Mouse (Mus musculus): ENCODE measurements around the gene Dhtkd1. TPM values are rescaled to one million over a fixed set of nuclear protein-coding genes. Genes with fewer than 3 reads are reported as not detected.

Dhtkd1 gene
- total and polyA plus RNA-seq, 3 experiments = 1.5 to 1.6 TPM; not detected in 1

DNA sequence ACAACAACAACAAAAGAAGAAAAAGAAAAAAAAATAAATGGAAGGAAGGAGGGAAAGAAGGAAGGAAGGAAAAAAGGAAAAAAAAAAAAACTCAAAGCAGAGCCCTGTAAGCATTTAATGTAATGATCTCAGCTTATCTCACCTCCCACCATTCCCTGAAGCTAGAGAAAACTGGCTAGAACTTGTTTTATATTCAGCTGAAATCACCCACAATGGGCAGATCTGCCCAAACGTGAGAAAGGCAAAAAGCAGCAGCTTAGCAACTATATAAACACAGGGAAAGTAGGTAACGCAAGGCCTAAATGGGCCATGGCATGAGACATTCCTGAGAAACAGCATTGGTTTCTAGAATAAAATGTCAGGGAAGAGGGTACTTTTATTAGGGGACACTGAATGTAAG, 53.2 kb downstream of the Dhtkd1 start:
- peaks cover 5% of the 10 kb centered on the region; the same call in 1 of the 2 replicates for H3K79me2 ChIP-seq (ENCODE audit: control insufficient read depth, insufficient read depth, low read length, poor library complexity)
- DNase-seq (ENCODE audit: low read depth, low spot score) = no peak
- no peak overlapping the region for H3K27ac ChIP-seq (ENCODE audit: control insufficient read depth, low read depth, low read length)
- H3K9ac ChIP-seq (ENCODE audit: control insufficient read depth, low read depth, low read length, poor library complexity, severe bottlenecking) = no peak overlapping the region
- peaks cover 0 to 13% of the 10 kb centered on the region in 2 experiments; a peak in 2 of 4 replicates for H3K4me1 ChIP-seq (ENCODE audit: control insufficient read depth in 1 of 2, insufficient read depth in 2 of 2, low read length in 2 of 2)
- H3K4me3 ChIP-seq (ENCODE audit: control insufficient read depth in 1 of 2, insufficient read depth in 1 of 2, low read depth in 2 of 2, low read length in 2 of 2) = no peak overlapping the region
- no peaks in the 10 kb centered on the region for H3K9me3 ChIP-seq (replicated peaks; ENCODE audit: insufficient read depth, low read length)
- TF ChIP-seq KAT2A (conservative IDR thresholded peaks at IDR 0.05; ENCODE audit: low read depth, low read length) (no peak), USF2 (IDR thresholded peaks at IDR 0.05; ENCODE audit: borderline replicate concordance in 1 of 2, insufficient read depth in 1 of 2, low read depth in 1 of 2, low read length in 2 of 2) (no peak), EP300 (IDR thresholded peaks at IDR 0.05; ENCODE audit: low read depth in 1 of 2, low read length in 2 of 2) (no peak), MYC (IDR thresholded peaks at IDR 0.05; ENCODE audit: low read depth, low read length) (no peak), CHD1 (IDR thresholded peaks at IDR 0.05; ENCODE audit: low read depth, low read length) (no peak), MAX (IDR thresholded peaks at IDR 0.05; ENCODE audit: low read length) (no peak), MAZ (IDR thresholded peaks at IDR 0.05; ENCODE audit: low read depth, low read length) (no peak), MYB (IDR thresholded peaks at IDR 0.05; ENCODE audit: low read depth, low read length) (no peak), ZC3H11A (IDR thresholded peaks at IDR 0.05; ENCODE audit: low read depth, low read length) (no peak), HCFC1 (IDR thresholded peaks at IDR 0.05; ENCODE audit: low read depth, low read length) (no peak), TBP (IDR thresholded peaks at IDR 0.05; ENCODE audit: low read depth, low read length) (no peak), MXI1 (IDR thresholded peaks at IDR 0.05; ENCODE audit: low read depth, low read length) (no peak), POLR2AphosphoS2 (IDR thresholded peaks at IDR 0.05; ENCODE audit: low read length) (no peak), MAFK (IDR thresholded peaks at IDR 0.05; ENCODE audit: borderline replicate concordance, low read depth, low read length) (no peak)
- H3K27me3 ChIP-seq (ENCODE audit: control insufficient read depth in 1 of 2, insufficient read depth in 2 of 2, low read length in 2 of 2) = no peaks in the 10 kb centered on the region
- peaks cover 16 to 18% of the 10 kb centered on the region in 2 experiments for H3K36me3 ChIP-seq (ENCODE audit: control insufficient read depth in 1 of 2, insufficient read depth in 2 of 2, low read length in 2 of 2)

DNA sequence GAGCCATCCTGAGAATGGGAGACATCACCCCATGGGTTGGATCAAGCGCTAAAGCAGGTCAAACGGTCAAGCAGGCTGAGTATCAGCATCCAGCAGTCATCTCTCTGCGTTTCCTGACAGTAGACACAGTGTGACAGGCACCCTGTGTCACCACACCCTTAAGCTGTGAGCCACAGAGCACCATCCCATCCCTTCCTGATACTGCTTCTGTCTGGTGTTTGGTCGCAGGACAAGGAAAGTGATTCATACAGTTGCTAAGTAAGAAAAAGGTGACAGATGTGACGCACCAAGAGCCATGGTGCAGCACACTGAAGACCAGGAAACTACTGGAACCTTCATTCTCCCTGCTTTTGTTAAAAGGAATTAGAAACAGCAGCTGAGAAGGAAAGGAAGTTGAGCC, 53.7 kb downstream of the Dhtkd1 start:
- Histone ChIP-seq H3K27me3 (ENCODE audit: control insufficient read depth in 1 of 2, insufficient read depth in 2 of 2, low read length in 2 of 2) (no peaks in the 10 kb centered on the region), H3K4me3 (ENCODE audit: control insufficient read depth in 1 of 2, insufficient read depth in 1 of 2, low read depth in 2 of 2, low read length in 2 of 2) (no peak overlapping the region), H3K4me1 (ENCODE audit: control insufficient read depth in 1 of 2, insufficient read depth in 2 of 2, low read length in 2 of 2) (peaks cover 0 to 10% of the 10 kb centered on the region in 2 experiments; a peak in 2 of 4 replicates), H3K79me2 (ENCODE audit: control insufficient read depth, insufficient read depth, low read length, poor library complexity) (0 out of 2 replicates have a peak, but pooled peaks cover 2% of the 10 kb centered on the region), H3K9ac (ENCODE audit: control insufficient read depth, low read depth, low read length, poor library complexity, severe bottlenecking) (no peak overlapping the region), H3K9me3 (replicated peaks; ENCODE audit: insufficient read depth, low read length) (no peaks in the 10 kb centered on the region), H3K27ac (ENCODE audit: control insufficient read depth, low read depth, low read length) (no peak overlapping the region), H3K36me3 (ENCODE audit: control insufficient read depth in 1 of 2, insufficient read depth in 2 of 2, low read length in 2 of 2) (peaks cover 16 to 21% of the 10 kb centered on the region in 2 experiments)
- no peak for DNase-seq (ENCODE audit: low read depth, low spot score)
- TF ChIP-seq USF1 (IDR thresholded peaks at IDR 0.05; ENCODE audit: low read depth, low read length) (no peak), MAX (IDR thresholded peaks at IDR 0.05; ENCODE audit: low read length) (no peak), KAT2A (conservative IDR thresholded peaks at IDR 0.05; ENCODE audit: low read depth, low read length) (no peak), TCF12 (IDR thresholded peaks at IDR 0.05; ENCODE audit: low read depth, low read length) (no peak), ZC3H11A (IDR thresholded peaks at IDR 0.05; ENCODE audit: low read depth, low read length) (no peak), POLR2AphosphoS5 (IDR thresholded peaks at IDR 0.05; ENCODE audit: borderline replicate concordance, low read depth, low read length) (no peak), HCFC1 (IDR thresholded peaks at IDR 0.05; ENCODE audit: low read depth, low read length) (no peak), JUND (IDR thresholded peaks at IDR 0.05; ENCODE audit: low read depth, low read length) (no peak), CTCF (IDR thresholded peaks at IDR 0.05 in 2 of 3, conservative IDR thresholded peaks at IDR 0.05 in 1 of 3; ENCODE audit: control insufficient read depth in 1 of 3, insufficient read depth in 1 of 3, low read depth in 2 of 3, low read length in 3 of 3, poor library complexity in 1 of 3, severe bottlenecking in 1 of 3) (no peak), POLR2AphosphoS2 (IDR thresholded peaks at IDR 0.05; ENCODE audit: low read length) (no peak), ZKSCAN1 (IDR thresholded peaks at IDR 0.05; ENCODE audit: low read depth, low read length) (no peak), TAL1 (IDR thresholded peaks at IDR 0.05; ENCODE audit: low read length) (no peak), USF2 (IDR thresholded peaks at IDR 0.05; ENCODE audit: borderline replicate concordance in 1 of 2, insufficient read depth in 1 of 2, low read depth in 1 of 2, low read length in 2 of 2) (no peak), ELF1 (IDR thresholded peaks at IDR 0.05; ENCODE audit: low read depth, low read length) (no peak), EP300 (IDR thresholded peaks at IDR 0.05; ENCODE audit: low read depth in 1 of 2, low read length in 2 of 2) (no peak), POLR2A (IDR thresholded peaks at IDR 0.05; ENCODE audit: control insufficient read depth in 1 of 2, insufficient read depth in 1 of 2, low read depth in 1 of 2, low read length in 2 of 2, poor library complexity in 1 of 2) (no peak), ZMIZ1 (IDR thresholded peaks at IDR 0.05; ENCODE audit: low read depth, low read length) (no peak), RAD21 (IDR thresholded peaks at IDR 0.05; ENCODE audit: low read depth, low read length) (no peak)
